Mouse (Mus musculus): ENCODE data around the gene Dync1i2. TPM values are rescaled to one million over a fixed set of nuclear protein-coding genes. Genes with fewer than 3 reads are reported as not detected.
A peak's percentile ranks its signal among the peaks of the same experiment; 100 is the strongest.

Dync1i2 gene
- polyA plus RNA-seq, 1 experiment from 2014 or later, result 73.4 TPM

DNA sequence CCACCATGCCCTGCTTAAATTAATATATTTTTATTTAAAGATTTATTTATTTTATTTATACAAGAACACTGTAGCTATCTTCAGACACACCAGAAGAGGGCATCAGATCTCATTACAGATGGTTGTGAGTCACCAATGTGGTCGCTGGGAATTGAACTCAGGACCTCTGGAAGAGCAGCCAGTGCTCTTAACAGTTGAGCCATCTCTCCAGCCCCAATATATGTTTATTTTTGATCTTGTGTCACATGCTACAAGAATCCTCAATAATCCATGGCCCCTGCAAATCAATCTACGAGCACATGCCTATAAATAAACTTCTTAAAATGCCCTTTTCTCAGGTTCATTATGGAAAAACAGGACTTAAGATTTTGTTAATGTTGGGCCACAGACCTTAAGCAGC is 410 bp upstream of the Dync1i2 start:
- Histone ChIP-seq H3K27me3 (ENCODE audit: control insufficient read depth, insufficient read depth, low read length) (0 out of 2 replicates have a peak, but pooled peaks cover 3% of the 10 kb centered on the region), H3K9me3 (ENCODE audit: control insufficient read depth, low read length) (no peaks in the 10 kb centered on the region), H3K4me2 (ENCODE audit: low read length) (no peak overlapping the region), H3K36me3 (ENCODE audit: control insufficient read depth, insufficient read depth, low read length) (peaks cover 14% of the 10 kb centered on the region), H3K9ac (ENCODE audit: low read length) (no peak overlapping the region), H3K27ac (replicated peaks in 1 of 2; ENCODE audit: control insufficient read depth in 1 of 2, insufficient read depth in 1 of 2, low read depth in 2 of 2, low read length in 2 of 2) (peak overlapping the region in 1 of 2 experiments; percentile 84; a peak in 1 of 4 replicates), H3K4me3 (ENCODE audit: control insufficient read depth in 1 of 2, insufficient read depth in 1 of 2, low read depth in 1 of 2, low read length in 2 of 2) (peak overlapping the region in 1 of 2 experiments; percentile 74; a peak in 1 of 4 replicates), H3K4me1 (ENCODE audit: control insufficient read depth in 2 of 2, insufficient read depth in 2 of 2, low read length in 2 of 2) (peaks cover 0 to 6% of the 10 kb centered on the region in 2 experiments; a peak in 2 of 4 replicates)
- no peak for ATAC-seq (ENCODE audit: insufficient number of reproducible peaks, insufficient read depth, low FRiP score, low read depth)
- 91% methylated on average over 2 of the region's 2 CpGs for WGBS

DNA sequence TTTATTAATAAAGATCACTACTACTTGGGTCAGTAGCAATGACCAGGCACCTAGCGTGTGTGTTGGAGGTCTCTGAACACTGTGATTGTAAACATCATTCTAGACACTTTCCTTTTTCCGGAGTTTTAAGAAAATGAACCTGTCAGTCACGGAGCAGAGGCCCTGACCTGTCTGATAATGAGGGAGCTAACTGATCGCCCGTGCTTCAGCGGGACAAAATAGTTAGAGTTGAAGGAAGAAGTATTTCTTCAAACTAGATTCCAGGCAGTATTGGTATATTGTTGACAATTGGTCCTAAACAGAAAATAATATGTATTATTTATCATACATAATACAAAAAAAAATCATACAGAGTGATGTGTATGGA is 837 bp downstream of the Dync1i2 start:
- 3% methylated on average over 6 of the region's 6 CpGs for WGBS
- Histone ChIP-seq H3K9me3 (ENCODE audit: control insufficient read depth, low read length) (no peaks in the 10 kb centered on the region), H3K4me2 (ENCODE audit: low read length) (peak overlapping the region; percentile 63), H3K4me1 (ENCODE audit: control insufficient read depth in 2 of 2, insufficient read depth in 2 of 2, low read length in 2 of 2) (peaks cover 0 to 6% of the 10 kb centered on the region in 2 experiments; a peak in 2 of 4 replicates), H3K4me3 (ENCODE audit: control insufficient read depth in 1 of 2, insufficient read depth in 1 of 2, low read depth in 1 of 2, low read length in 2 of 2) (peak overlapping the region; percentile 74 to 81), H3K27me3 (ENCODE audit: control insufficient read depth, insufficient read depth, low read length) (no peaks in the 10 kb centered on the region), H3K27ac (replicated peaks in 1 of 2; ENCODE audit: control insufficient read depth in 1 of 2, insufficient read depth in 1 of 2, low read depth in 2 of 2, low read length in 2 of 2) (peak overlapping the region in 1 of 2 experiments; percentile 84; a peak in 2 of 4 replicates), H3K36me3 (ENCODE audit: control insufficient read depth, insufficient read depth, low read length) (peaks cover 14% of the 10 kb centered on the region), H3K9ac (ENCODE audit: low read length) (peak overlapping the region; percentile 92)
- no peak for ATAC-seq (ENCODE audit: insufficient number of reproducible peaks, insufficient read depth, low FRiP score, low read depth)

GRCm38 (mm10) chr2:71221020-71221419 is 9.5 kb downstream of the Dync1i2 start:
- no peak overlapping the region for H3K4me2 ChIP-seq (ENCODE audit: low read length)
- H3K27ac ChIP-seq (replicated peaks in 1 of 2; ENCODE audit: control insufficient read depth in 1 of 2, insufficient read depth in 1 of 2, low read depth in 2 of 2, low read length in 2 of 2), result no peak overlapping the region
- H3K36me3 ChIP-seq (ENCODE audit: control insufficient read depth, insufficient read depth, low read length), result peaks cover 74% of the 10 kb centered on the region
- no peaks in the 10 kb centered on the region for H3K4me1 ChIP-seq (ENCODE audit: control insufficient read depth in 2 of 2, insufficient read depth in 2 of 2, low read length in 2 of 2)
- WGBS, result 88% methylated on average over 1 of the region's 1 CpGs
- no peaks in the 10 kb centered on the region for H3K27me3 ChIP-seq (ENCODE audit: control insufficient read depth, insufficient read depth, low read length)
- no peaks in the 10 kb centered on the region for H3K9me3 ChIP-seq (ENCODE audit: control insufficient read depth, low read length)
- no peak overlapping the region for H3K4me3 ChIP-seq (ENCODE audit: control insufficient read depth in 1 of 2, insufficient read depth in 1 of 2, low read depth in 1 of 2, low read length in 2 of 2)
- no peak overlapping the region for H3K9ac ChIP-seq (ENCODE audit: low read length)
- no peak for ATAC-seq (ENCODE audit: insufficient number of reproducible peaks, insufficient read depth, low FRiP score, low read depth)

GRCm38 (mm10) chr2:71227398-71227797 is 15.9 kb downstream of the Dync1i2 start:
- Histone ChIP-seq H3K27me3 (ENCODE audit: control insufficient read depth, insufficient read depth, low read length) (no peaks in the 10 kb centered on the region), H3K4me3 (ENCODE audit: control insufficient read depth in 1 of 2, insufficient read depth in 1 of 2, low read depth in 1 of 2, low read length in 2 of 2) (no peak overlapping the region), H3K36me3 (ENCODE audit: control insufficient read depth, insufficient read depth, low read length) (peaks cover 64% of the 10 kb centered on the region), H3K4me1 (ENCODE audit: control insufficient read depth in 2 of 2, insufficient read depth in 2 of 2, low read length in 2 of 2) (no peaks in the 10 kb centered on the region), H3K9ac (ENCODE audit: low read length) (no peak overlapping the region), H3K27ac (replicated peaks in 1 of 2; ENCODE audit: control insufficient read depth in 1 of 2, insufficient read depth in 1 of 2, low read depth in 2 of 2, low read length in 2 of 2) (no peak overlapping the region), H3K9me3 (ENCODE audit: control insufficient read depth, low read length) (no peaks in the 10 kb centered on the region), H3K4me2 (ENCODE audit: low read length) (no peak overlapping the region)
- WGBS, result 52% methylated on average over 1 of the region's 1 CpGs
- no peak for ATAC-seq (ENCODE audit: insufficient number of reproducible peaks, insufficient read depth, low FRiP score, low read depth)

DNA sequence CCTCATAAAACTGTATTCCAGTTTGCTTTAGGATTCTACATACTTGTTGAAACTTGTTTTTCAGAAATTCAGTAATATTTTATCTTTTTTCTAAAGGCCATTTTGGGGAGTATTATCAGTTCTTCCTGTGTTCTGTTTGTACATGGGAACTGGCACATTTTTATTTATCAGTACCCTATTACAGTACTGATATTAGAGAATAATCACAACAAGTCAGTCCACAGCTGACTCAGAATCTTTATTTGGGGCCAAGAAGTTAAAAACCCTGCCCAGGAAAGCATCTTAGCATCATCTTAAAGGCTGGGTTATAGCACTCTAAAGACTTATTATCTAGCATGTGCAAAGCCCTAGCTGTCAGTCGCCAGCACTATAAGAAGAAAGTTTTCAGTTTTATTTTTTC is 18.1 kb downstream of the Dync1i2 start:
- Histone ChIP-seq H3K4me2 (ENCODE audit: low read length) (no peak overlapping the region), H3K9me3 (ENCODE audit: control insufficient read depth, low read length) (no peaks in the 10 kb centered on the region), H3K4me3 (ENCODE audit: control insufficient read depth in 1 of 2, insufficient read depth in 1 of 2, low read depth in 1 of 2, low read length in 2 of 2) (no peak overlapping the region), H3K4me1 (ENCODE audit: control insufficient read depth in 2 of 2, insufficient read depth in 2 of 2, low read length in 2 of 2) (no peaks in the 10 kb centered on the region), H3K27me3 (ENCODE audit: control insufficient read depth, insufficient read depth, low read length) (no peaks in the 10 kb centered on the region), H3K36me3 (ENCODE audit: control insufficient read depth, insufficient read depth, low read length) (peaks cover 46% of the 10 kb centered on the region), H3K27ac (replicated peaks in 1 of 2; ENCODE audit: control insufficient read depth in 1 of 2, insufficient read depth in 1 of 2, low read depth in 2 of 2, low read length in 2 of 2) (no peak overlapping the region), H3K9ac (ENCODE audit: low read length) (no peak overlapping the region)
- ATAC-seq (ENCODE audit: insufficient number of reproducible peaks, insufficient read depth, low FRiP score, low read depth), result no peak
- 88% methylated on average over 1 of the region's 1 CpGs for WGBS

- Histone ChIP-seq H3K4me1 (ENCODE audit: control insufficient read depth in 2 of 2, insufficient read depth in 2 of 2, low read length in 2 of 2) (no peaks in the 10 kb centered on the region), H3K4me2 (ENCODE audit: low read length) (no peak overlapping the region), H3K27me3 (ENCODE audit: control insufficient read depth, insufficient read depth, low read length) (no peaks in the 10 kb centered on the region), H3K4me3 (ENCODE audit: control insufficient read depth in 1 of 2, insufficient read depth in 1 of 2, low read depth in 1 of 2, low read length in 2 of 2) (no peak overlapping the region), H3K36me3 (ENCODE audit: control insufficient read depth, insufficient read depth, low read length) (peaks cover 46% of the 10 kb centered on the region), H3K27ac (replicated peaks in 1 of 2; ENCODE audit: control insufficient read depth in 1 of 2, insufficient read depth in 1 of 2, low read depth in 2 of 2, low read length in 2 of 2) (no peak overlapping the region), H3K9me3 (ENCODE audit: control insufficient read depth, low read length) (no peaks in the 10 kb centered on the region), H3K9ac (ENCODE audit: low read length) (no peak overlapping the region)
- ATAC-seq (ENCODE audit: insufficient number of reproducible peaks, insufficient read depth, low FRiP score, low read depth), result no peak
- WGBS, result 74% methylated on average over 5 of the region's 5 CpGs
These were observed 20.4 kb downstream of the Dync1i2 start for GRCm38 (mm10) chr2:71231951-71232350.

DNA sequence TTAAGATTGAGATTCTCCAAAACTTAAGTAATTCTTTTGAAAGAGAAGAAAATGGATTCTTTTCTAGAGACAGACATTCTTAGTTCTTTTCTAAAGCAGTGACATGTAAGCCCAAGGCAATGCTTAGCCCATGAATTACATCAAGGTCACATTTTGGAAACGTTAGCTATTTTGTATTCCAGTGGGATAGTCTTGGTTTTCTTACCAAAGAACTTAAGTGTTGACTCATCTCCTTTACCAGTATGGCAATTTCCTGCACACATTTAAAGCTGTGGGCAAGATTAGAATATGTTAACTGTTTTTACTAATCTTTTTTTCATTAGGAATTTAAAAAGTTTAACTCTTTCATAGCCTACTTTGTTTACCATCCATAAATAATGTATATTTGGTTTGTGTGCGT is 21.5 kb downstream of the Dync1i2 start:
- Histone ChIP-seq H3K4me2 (ENCODE audit: low read length) (no peak overlapping the region), H3K4me1 (ENCODE audit: control insufficient read depth in 2 of 2, insufficient read depth in 2 of 2, low read length in 2 of 2) (no peaks in the 10 kb centered on the region), H3K9me3 (ENCODE audit: control insufficient read depth, low read length) (no peaks in the 10 kb centered on the region), H3K4me3 (ENCODE audit: control insufficient read depth in 1 of 2, insufficient read depth in 1 of 2, low read depth in 1 of 2, low read length in 2 of 2) (no peak overlapping the region), H3K9ac (ENCODE audit: low read length) (no peak overlapping the region), H3K27ac (replicated peaks in 1 of 2; ENCODE audit: control insufficient read depth in 1 of 2, insufficient read depth in 1 of 2, low read depth in 2 of 2, low read length in 2 of 2) (no peak overlapping the region), H3K36me3 (ENCODE audit: control insufficient read depth, insufficient read depth, low read length) (peaks cover 50% of the 10 kb centered on the region), H3K27me3 (ENCODE audit: control insufficient read depth, insufficient read depth, low read length) (no peaks in the 10 kb centered on the region)
- 75% methylated on average over 2 of the region's 2 CpGs for whole genome bisulfite sequencing
- ATAC-seq (ENCODE audit: insufficient number of reproducible peaks, insufficient read depth, low FRiP score, low read depth), result no peak

- Histone ChIP-seq H3K36me3 (ENCODE audit: control insufficient read depth, insufficient read depth, low read length) (peaks cover 45% of the 10 kb centered on the region), H3K4me3 (ENCODE audit: control insufficient read depth in 1 of 2, insufficient read depth in 1 of 2, low read depth in 1 of 2, low read length in 2 of 2) (no peak overlapping the region), H3K4me1 (ENCODE audit: control insufficient read depth in 2 of 2, insufficient read depth in 2 of 2, low read length in 2 of 2) (no peaks in the 10 kb centered on the region), H3K9me3 (ENCODE audit: control insufficient read depth, low read length) (no peaks in the 10 kb centered on the region), H3K9ac (ENCODE audit: low read length) (no peak overlapping the region), H3K27ac (replicated peaks in 1 of 2; ENCODE audit: control insufficient read depth in 1 of 2, insufficient read depth in 1 of 2, low read depth in 2 of 2, low read length in 2 of 2) (no peak overlapping the region), H3K4me2 (ENCODE audit: low read length) (no peak overlapping the region), H3K27me3 (ENCODE audit: control insufficient read depth, insufficient read depth, low read length) (no peaks in the 10 kb centered on the region)
- no peak for ATAC-seq (ENCODE audit: insufficient number of reproducible peaks, insufficient read depth, low FRiP score, low read depth)
- 86% methylated on average over 4 of the region's 4 CpGs for WGBS
These were observed 23.9 kb downstream of the Dync1i2 start for GRCm38 (mm10) chr2:71235420-71235819.
